8 mouse cellular contexts compared by ENCODE assay signal in the genomic region with DNA sequence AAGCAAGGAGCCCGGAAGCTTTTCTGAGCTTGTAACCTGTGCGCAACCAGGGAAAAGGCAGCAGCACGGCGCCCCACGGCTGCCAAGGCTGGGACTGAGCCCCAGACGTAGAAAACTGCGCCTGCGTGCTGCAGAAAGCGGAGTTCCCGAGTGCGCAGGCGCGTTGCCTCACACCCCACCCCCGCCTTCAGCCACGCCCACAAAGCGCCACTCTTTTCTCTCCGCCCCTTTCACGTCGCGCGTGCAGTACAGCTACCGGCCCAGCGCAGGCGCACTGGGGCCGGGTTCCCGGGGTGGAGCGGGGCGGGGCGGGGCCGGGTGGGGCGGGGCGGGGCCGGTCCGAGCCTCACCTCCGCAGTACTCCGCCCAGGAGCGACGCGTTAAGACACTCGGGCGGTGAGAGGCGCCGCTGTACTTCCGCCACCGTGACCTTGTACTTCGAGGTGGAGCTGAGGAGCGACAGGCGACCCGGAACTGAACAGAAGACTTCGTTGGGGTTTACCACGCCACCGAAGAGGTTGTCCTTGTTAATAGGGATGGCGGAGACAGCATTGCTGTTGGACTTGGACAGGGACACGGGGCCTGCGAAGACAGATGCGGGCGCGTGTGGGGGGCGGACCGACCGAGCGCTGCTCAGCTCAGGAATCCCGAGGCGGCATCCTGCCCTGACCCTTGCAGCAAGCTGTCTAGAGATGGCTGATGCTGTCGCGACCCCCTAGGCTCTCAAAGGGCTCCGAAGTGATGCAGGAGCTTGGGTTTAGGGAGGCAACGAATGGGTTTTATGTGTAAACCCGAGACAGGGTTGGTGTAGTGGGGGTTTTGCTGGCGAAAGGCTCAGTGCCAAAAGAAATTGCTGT. TPM values are rescaled to one million over a fixed set of nuclear protein-coding genes. Genes with fewer than 3 reads are reported as not detected.
DNase-seq lines count a peak whose midpoint lies in the region; ATAC-seq lines count a peak whose summit lies in the region.

No protein-coding gene starts in this region.

- intact Hi-C loops in gastrocnemius, postnatal 36 days (cut with DNase I) = no loop called here

- H3K27ac ChIP-seq in intestine, embryonic 16.5 days (ENCODE audit: low read length) = no peak overlapping the region
- H3K27ac ChIP-seq in limb, embryonic 10.5 days = peak overlapping the region; percentile 80
- peak overlapping the region; percentile 36; the same call in 1 of the 2 replicates for H3K27ac ChIP-seq in midbrain, embryonic 12.5 days (replicated peaks)

- under 1% methylated on average over 60 of the region's 70 CpGs for WGBS in intestine, embryonic 16.5 days
- under 1% methylated on average over 70 of the region's 70 CpGs for WGBS in limb, embryonic 10.5 days
- WGBS in midbrain, embryonic 12.5 days = under 1% methylated on average over 66 of the region's 70 CpGs

- peaks cover 51% of the 10 kb centered on the region for H3K27me3 ChIP-seq in intestine, embryonic 16.5 days (replicated peaks; ENCODE audit: control insufficient read depth, insufficient read depth, low read length)
- peaks cover 47% of the 10 kb centered on the region for H3K27me3 ChIP-seq in limb, embryonic 10.5 days (ENCODE audit: low read depth, poor library complexity, severe bottlenecking)
- peaks cover 89% of the 10 kb centered on the region for H3K27me3 ChIP-seq in midbrain, embryonic 12.5 days

- H3K36me3 ChIP-seq in intestine, embryonic 16.5 days (ENCODE audit: control insufficient read depth, insufficient read depth, low read length) = no peaks in the 10 kb centered on the region
- no peaks in the 10 kb centered on the region for H3K36me3 ChIP-seq in limb, embryonic 10.5 days
- no peaks in the 10 kb centered on the region for H3K36me3 ChIP-seq in midbrain, embryonic 12.5 days

- peak overlapping the region; percentile 95 for H3K4me2 ChIP-seq in intestine, embryonic 16.5 days (ENCODE audit: low read depth, low read length)
- H3K4me2 ChIP-seq in midbrain, embryonic 12.5 days (replicated peaks) = peak overlapping the region; percentile 81

- peak; percentile 96 for DNase-seq in adrenal gland, postnatal 10 days
- DNase-seq in embryo, embryonic 11.5 days (ENCODE audit: low read depth, low spot score) = peak; percentile 95
- DNase-seq in gastrocnemius, postnatal 36 days = peak; percentile 74 to 81
- DNase-seq in limb, embryonic 10.5 days (ENCODE audit: low spot score) = peak; percentile 99
- peak; percentile 92 for DNase-seq in skeletal muscle tissue, adult 2 months (ENCODE audit: low read depth, low spot score)
- DNase-seq in MN1 (ENCODE audit: low spot score) = no peak

- no peaks in the 10 kb centered on the region for H3K4me1 ChIP-seq in intestine, embryonic 16.5 days (ENCODE audit: control insufficient read depth, insufficient read depth, low read length)
- peaks cover 79% of the 10 kb centered on the region for H3K4me1 ChIP-seq in limb, embryonic 10.5 days
- peaks cover 10% of the 10 kb centered on the region; the same call in 1 of the 2 replicates for H3K4me1 ChIP-seq in midbrain, embryonic 12.5 days

- H3K4me3 ChIP-seq in intestine, embryonic 16.5 days (ENCODE audit: low read length) = peak overlapping the region; percentile 56
- H3K4me3 ChIP-seq in limb, embryonic 10.5 days = peak overlapping the region; percentile 56
- H3K4me3 ChIP-seq in midbrain, embryonic 12.5 days = peak overlapping the region; percentile 61

- H3K9ac ChIP-seq in intestine, embryonic 16.5 days (ENCODE audit: low read depth, low read length) = peak overlapping the region; percentile 57
- H3K9ac ChIP-seq in midbrain, embryonic 12.5 days (replicated peaks) = peak overlapping the region; percentile 43; the same call in 1 of the 2 replicates

- ATAC-seq in intestine, embryonic 16.5 days = peak; percentile 97
- peak; percentile 94 for ATAC-seq in midbrain, embryonic 12.5 days (ENCODE audit: low FRiP score, low read depth)

- H3K9me3 ChIP-seq in intestine, embryonic 16.5 days (ENCODE audit: control insufficient read depth, low read length) = no peaks in the 10 kb centered on the region
- H3K9me3 ChIP-seq in limb, embryonic 10.5 days (replicated peaks) = no peaks in the 10 kb centered on the region
- H3K9me3 ChIP-seq in midbrain, embryonic 12.5 days = no peaks in the 10 kb centered on the region

RNA-seq across cellular contexts. Expression of gene Tfap2a, which starts 15.2 kb away (rescaled TPM):
- total RNA-seq in adrenal gland, postnatal 10 days (2021) = under 1 TPM; 0.33 to 0.36 TPM
- total RNA-seq in gastrocnemius, postnatal 36 days (2021) = not detected
- 0.16 and 0.24 TPM in 2 replicates for polyA plus RNA-seq in intestine, embryonic 16.5 days (2015; fragmentation: Nextera tagmentation; extraction: Ambion mirVana)
- polyA plus RNA-seq in limb, embryonic 10.5 days (2016; fragmentation: Nextera tagmentation; extraction: Ambion mirVana) = 6.7 and 6.9 TPM in 2 replicates
- polyA plus RNA-seq in midbrain, embryonic 12.5 days (2016; fragmentation: Nextera tagmentation; extraction: Ambion mirVana) = 5.9 and 6.3 TPM in 2 replicates
